In genomic region chr6:99845508-99845846, GRCm38 (mm10) we compare ENCODE assay signal across 15 mouse cellular contexts.
DNase-seq lines count a peak whose midpoint lies in the region; ATAC-seq and TF ChIP-seq lines count a peak whose summit lies in the region.
"Had no signal": no experiment of that assay in that cellular context is flagged by ENCODE, and none has a peak within 500 bp of the region (broad histone marks: within the 10 kb centered on the region; RNA-seq: fewer than 3 reads in every experiment).

No protein-coding gene starts in this region.

- 30% methylated on average over 4 of the region's 4 CpGs for WGBS in neural tube, embryonic 11.5 days
- 9% methylated on average over 4 of the region's 4 CpGs for WGBS in forebrain, embryonic 14.5 days

- no peaks in the 10 kb centered on the region for H3K36me3 ChIP-seq in neural tube, embryonic 11.5 days (ENCODE audit: control insufficient read depth, insufficient read depth, low read length)
- H3K36me3 ChIP-seq in forebrain, embryonic 14.5 days (ENCODE audit: control insufficient read depth, insufficient read depth, low read length) = no peaks in the 10 kb centered on the region

- peak; percentile 62; the same call in 1 of the 2 replicates for ATAC-seq in neural tube, embryonic 11.5 days (ENCODE audit: insufficient read depth, low FRiP score, low TSS enrichment)
- peak; percentile 47; the same call in 1 of the 2 replicates for ATAC-seq in forebrain, embryonic 14.5 days

- peaks cover 12% of the 10 kb centered on the region for H3K4me1 ChIP-seq in neural tube, embryonic 11.5 days (ENCODE audit: control insufficient read depth, insufficient read depth, low read length)
- H3K4me1 ChIP-seq in forebrain, embryonic 14.5 days (ENCODE audit: control insufficient read depth, insufficient read depth, low read length) = peaks cover 13% of the 10 kb centered on the region

- DNase-seq in gastrocnemius, adult 2 months = peak; percentile 26
- no peak for DNase-seq in gastrocnemius, adult 18-20 months (ENCODE audit: low spot score)
- DNase-seq in neural tube, embryonic 11.5 days (ENCODE audit: low spot score) = no peak
- no peak for DNase-seq in neural tube, embryonic 10.5 days (ENCODE audit: extremely low spot score, low spot score)
- DNase-seq in forebrain, embryonic 14.5 days (ENCODE audit: low spot score) = peak; percentile 39
- DNase-seq in retina, postnatal 1 day = peak; percentile 85
- no peak for DNase-seq in B cell, adult 2 months
- no peak for DNase-seq in heart, adult 8-10 months (ENCODE audit: low spot score)
- DNase-seq: cerebellum, postnatal 25 days; heart, adult 18-20 months; heart, postnatal 36 days; kidney, adult 8-10 months; layer of hippocampus, adult 9-11 months; lung, adult 18-20 months; thymus, postnatal 14 days had no signal

- H3K4me2 ChIP-seq in neural tube, embryonic 11.5 days (ENCODE audit: low read depth) = no peak overlapping the region
- no peak overlapping the region for H3K4me2 ChIP-seq in forebrain, embryonic 14.5 days (ENCODE audit: low read length)

- no peak overlapping the region for H3K9ac ChIP-seq in neural tube, embryonic 11.5 days (ENCODE audit: low read length)
- no peak overlapping the region for H3K9ac ChIP-seq in forebrain, embryonic 14.5 days (ENCODE audit: low read length)

- intact Hi-C loops in gastrocnemius, adult 2 months (cut with DNase I) = no loop called here

- no peak overlapping the region for H3K4me3 ChIP-seq in gastrocnemius, adult 2 months
- no peak overlapping the region for H3K4me3 ChIP-seq in neural tube, embryonic 11.5 days (ENCODE audit: low read depth, low read length)
- H3K4me3 ChIP-seq in forebrain, embryonic 14.5 days (ENCODE audit: low read depth, low read length) = no peak overlapping the region

- H3K9me3 ChIP-seq in neural tube, embryonic 11.5 days (ENCODE audit: control insufficient read depth, low read length) = no peaks in the 10 kb centered on the region
- H3K9me3 ChIP-seq in forebrain, embryonic 14.5 days (replicated peaks; ENCODE audit: control insufficient read depth, low read length) = no peaks in the 10 kb centered on the region

- no peak for TF ChIP-seq CTCF in gastrocnemius, adult 2 months (IDR thresholded peaks at IDR 0.05)

- no peak overlapping the region for H3K27ac ChIP-seq in gastrocnemius, adult 2 months
- H3K27ac ChIP-seq in neural tube, embryonic 11.5 days (ENCODE audit: low read depth, low read length) = no peak overlapping the region
- no peak overlapping the region for H3K27ac ChIP-seq in forebrain, embryonic 14.5 days (ENCODE audit: low read depth, low read length)

- no peaks in the 10 kb centered on the region for H3K27me3 ChIP-seq in neural tube, embryonic 11.5 days (ENCODE audit: control insufficient read depth, insufficient read depth, low read length)
- no peaks in the 10 kb centered on the region for H3K27me3 ChIP-seq in forebrain, embryonic 14.5 days (replicated peaks; ENCODE audit: control insufficient read depth, insufficient read depth, low read length)

Comparison
In these comparisons a context has a peak if more than half of its experiments do, and no peak if none do; other contexts are left out.
1. DNase-seq: peak in gastrocnemius, adult 2 months (single experiment), forebrain, embryonic 14.5 days (single experiment) and retina, postnatal 1 day (single experiment); none in gastrocnemius, adult 18-20 months (single experiment), neural tube, embryonic 11.5 days (single experiment), neural tube, embryonic 10.5 days (single experiment), B cell, adult 2 months (0 of 2) and heart, adult 8-10 months (single experiment).